Mouse (Mus musculus) midbrain, postnatal 0 days (tissue): Measurements from ENCODE around the gene 1700001O22Rik. TPM values are rescaled to one million over a fixed set of nuclear protein-coding genes. Genes with fewer than 3 reads are reported as not detected.

ENCODE experiments used
- ATAC-seq: fragments of 200-750 bp; cut with Nextera tagmentation; 2 replicates; pipeline ENCODE4 v1.8.0; 2017; ENCODE audit warnings: moderate number of reproducible peaks, mild to moderate bottlenecking, moderate TSS enrichment, moderate library complexity; ENCODE audit not compliant: low FRiP score
- DNase-seq: peaks from one replicate; pipeline ENCODE4 v3.0.0-alpha.2; 2015; ENCODE audit warnings: low spot score
- H3K27ac ChIP-seq: fragments of 300-500 bp; sonication (generic); 2 replicates; pipeline ENCODE4 v1.5.1; 2014; ENCODE audit warnings: low read depth, mild to moderate bottlenecking, low read length, mixed read lengths
- H3K27me3 ChIP-seq: fragments of 300-500 bp; sonication (generic); 2 replicates; pipeline ENCODE4 v1.6.1; 2014; ENCODE audit warnings: low read length, control low read depth, mixed read lengths; ENCODE audit not compliant: insufficient read depth
- H3K36me3 ChIP-seq: fragments of 300-500 bp; sonication (generic); 2 replicates; pipeline ENCODE4 v1.6.1; 2014; ENCODE audit warnings: low read length, control low read depth, mixed read lengths; ENCODE audit not compliant: insufficient read depth
- H3K4me1 ChIP-seq: fragments of 300-500 bp; sonication (generic); 2 replicates; pipeline ENCODE4 v1.6.1; 2014; ENCODE audit warnings: mild to moderate bottlenecking, control low read depth, antibody characterized with exemption, low read length, mixed read lengths; ENCODE audit not compliant: insufficient read depth
- H3K4me2 ChIP-seq: fragments of 300-500 bp; sonication (generic); 2 replicates; pipeline ENCODE4 v1.6.1; 2014; ENCODE audit warnings: low read depth, mild to moderate bottlenecking, low read length, mixed read lengths; ENCODE audit not compliant: poor library complexity, severe bottlenecking
- H3K4me3 ChIP-seq: fragments of 300-500 bp; sonication (generic); 2 replicates; pipeline ENCODE4 v1.5.1; 2014; ENCODE audit warnings: low read depth, mild to moderate bottlenecking, low read length, moderate library complexity
- H3K9ac ChIP-seq: fragments of 300-500 bp; sonication (generic); replicated peaks from 2 replicates; pipeline ENCODE4 v1.6.1; 2014; ENCODE audit warnings: mild to moderate bottlenecking, low read length, moderate library complexity, mixed read lengths; ENCODE audit not compliant: poor library complexity, severe bottlenecking
- H3K9me3 ChIP-seq: fragments of 300-500 bp; sonication (generic); 2 replicates; pipeline ENCODE4 v1.6.1; 2016; ENCODE audit warnings: low read length, control low read depth
- CTCF ChIP-seq: IDR thresholded peaks from 2 replicates; pipeline ENCODE4 v1.5.1; 2016; ENCODE audit warnings: antibody characterized with exemption, mild to moderate bottlenecking
- WGBS: fragments of 180-500 bp; shearing (Covaris S2); extraction: QIAGEN DNeasy Blood & Tissue Kit; methylation state at CpG from one replicate; pipeline ENCODE4 v1.1.7; 2014; 5-methylcytosine and 5-hydroxymethylcytosine counted together
- polyA plus RNA-seq: library from polyadenylated mRNA; unstranded; fragments of >200 nt; fragmentation: Nextera tagmentation; extraction: Ambion mirVana; gene quantifications from 2 replicates; pipeline ENCODE4 v1.2.1, GENCODE M21; 2015
- total RNA-seq: library from RNA; depleted of rRNA; stranded (reverse); fragments of >200 nt; gene quantifications from 2 replicates; pipeline ENCODE4 v1.2.3, GENCODE M21; 2014; rRNA removed

Gene 1700001O22Rik
- total and polyA plus RNA-seq, 2 experiments from 2014 or later, result 1.5 to 2.4 TPM

GRCm38 (mm10) chr2:30753219-30753618 lies 50.2 kb downstream of the 1700001O22Rik start:
- no peak for TF ChIP-seq CTCF
- ATAC-seq, result no peak
- DNase-seq, result no peak

GRCm38 (mm10) chr2:30752471-30752870 lies 51.0 kb downstream of the 1700001O22Rik start:
- Histone ChIP-seq H3K4me2 (no peak overlapping the region), H3K36me3 (no peaks in the 10 kb centered on the region), H3K27me3 (no peaks in the 10 kb centered on the region), H3K9ac (no peak overlapping the region), H3K4me3 (no peak overlapping the region), H3K27ac (no peak overlapping the region), H3K4me1 (no peaks in the 10 kb centered on the region), H3K9me3 (no peaks in the 10 kb centered on the region)
- no peak for TF ChIP-seq CTCF
- no peak for ATAC-seq
- no peak for DNase-seq
- WGBS, result 97% methylated on average over 5 of the region's 5 CpGs

More at GRCm38 (mm10) chr2:30753219-30753618, 50.2 kb downstream of the 1700001O22Rik start:
- no peaks in the 10 kb centered on the region for H3K36me3 ChIP-seq
- H3K4me3 ChIP-seq, result no peak overlapping the region
- 0 out of 2 replicates have a peak overlapping the region, but pooled peaks have one; percentile 13 for H3K9ac ChIP-seq
- WGBS, result 32% methylated on average over 18 of the region's 18 CpGs
- H3K4me2 ChIP-seq, result no peak overlapping the region
- no peaks in the 10 kb centered on the region for H3K27me3 ChIP-seq
- no peaks in the 10 kb centered on the region for H3K9me3 ChIP-seq
- H3K4me1 ChIP-seq, result no peaks in the 10 kb centered on the region
- no peak overlapping the region for H3K27ac ChIP-seq

- H3K4me2 ChIP-seq, result no peak overlapping the region
- H3K4me1 ChIP-seq, result no peaks in the 10 kb centered on the region
- no peaks in the 10 kb centered on the region for H3K27me3 ChIP-seq
- TF ChIP-seq CTCF, result no peak
- H3K9ac ChIP-seq, result no peak overlapping the region
- H3K9me3 ChIP-seq, result no peaks in the 10 kb centered on the region
- 39% methylated on average over 5 of the region's 5 CpGs for WGBS
- H3K27ac ChIP-seq, result 0 out of 2 replicates have a peak overlapping the region, but pooled peaks have one; percentile 26
- peak; percentile 42 for DNase-seq
- H3K4me3 ChIP-seq, result no peak overlapping the region
- H3K36me3 ChIP-seq, result no peaks in the 10 kb centered on the region
- no peak for ATAC-seq
Measured at GRCm38 (mm10) chr2:30750025-30750424, 53.4 kb downstream of the 1700001O22Rik start.

GRCm38 (mm10) chr2:30747602-30748162 lies 55.8 kb downstream of the 1700001O22Rik start:
- no peaks in the 10 kb centered on the region for H3K27me3 ChIP-seq
- H3K4me1 ChIP-seq, result peaks cover 11% of the 10 kb centered on the region
- 77% methylated on average over 4 of the region's 4 CpGs for WGBS
- ATAC-seq (no peak), DNase-seq (no peak)
- no peak overlapping the region for H3K4me2 ChIP-seq
- H3K9me3 ChIP-seq, result no peaks in the 10 kb centered on the region
- no peak overlapping the region for H3K4me3 ChIP-seq
- no peak overlapping the region for H3K27ac ChIP-seq
- H3K36me3 ChIP-seq, result no peaks in the 10 kb centered on the region
- TF ChIP-seq CTCF, result no peak
- no peak overlapping the region for H3K9ac ChIP-seq

Other genes starting within 250 kb of the 1700001O22Rik start
- gene Cstad, start 208.6 kb downstream of the 1700001O22Rik start, total RNA-seq, result 0.55 and 2.2 TPM in 2 replicates
- gene Cstad, start 208.6 kb downstream of the 1700001O22Rik start, polyA plus RNA-seq, result 0.64 and 0.70 TPM in 2 replicates
- 62.2 and 74.1 TPM in 2 replicates for gene Ntmt1, start 4.2 kb upstream of the 1700001O22Rik start, total RNA-seq
- gene Ntmt1, start 4.2 kb upstream of the 1700001O22Rik start, polyA plus RNA-seq, result 90.3 and 104 TPM in 2 replicates
- 36.5 and 40.7 TPM in 2 replicates for gene Asb6, start 26.7 kb upstream of the 1700001O22Rik start, total RNA-seq
- 36.1 and 39.6 TPM in 2 replicates for gene Asb6, start 26.7 kb upstream of the 1700001O22Rik start, polyA plus RNA-seq
- gene Prrx2, start 31.3 kb upstream of the 1700001O22Rik start, total RNA-seq, result 4.4 and 12.5 TPM in 2 replicates
- gene Prrx2, start 31.3 kb upstream of the 1700001O22Rik start, polyA plus RNA-seq, result 3.0 and 5.1 TPM in 2 replicates
- gene Ptges, start 126.2 kb upstream of the 1700001O22Rik start, total RNA-seq, result 6.7 and 19.8 TPM in 2 replicates
- 8.0 and 8.5 TPM in 2 replicates for gene Ptges, start 126.2 kb upstream of the 1700001O22Rik start, polyA plus RNA-seq
- gene Tor1b, start 149.3 kb upstream of the 1700001O22Rik start, total RNA-seq, result 27.1 and 28.3 TPM in 2 replicates
- gene Tor1b, start 149.3 kb upstream of the 1700001O22Rik start, polyA plus RNA-seq, result 16.4 and 17.0 TPM in 2 replicates
- gene Tor1a, start 164.3 kb upstream of the 1700001O22Rik start, total RNA-seq, result 68.9 and 88.7 TPM in 2 replicates
- gene Tor1a, start 164.3 kb upstream of the 1700001O22Rik start, polyA plus RNA-seq, result 90.3 and 95.4 TPM in 2 replicates
- gene BC005624, start 178.5 kb upstream of the 1700001O22Rik start, total RNA-seq, result 34.8 and 41.7 TPM in 2 replicates
- gene BC005624, start 178.5 kb upstream of the 1700001O22Rik start, polyA plus RNA-seq, result 86.7 and 93.1 TPM in 2 replicates
- 36.6 and 41.2 TPM in 2 replicates for gene Usp20, start 178.6 kb upstream of the 1700001O22Rik start, total RNA-seq
- 32.5 and 32.8 TPM in 2 replicates for gene Usp20, start 178.6 kb upstream of the 1700001O22Rik start, polyA plus RNA-seq